Mouse (Mus musculus): ENCODE measurements around the gene Oxct2a.
"Not testable (repeated sequence)": the region's sequence is repeated elsewhere in the genome, so short reads cannot be mapped to it uniquely, and the experiment has no call there.

Oxct2a gene

GRCm38 (mm10) chr4:123311845-123312244 lies 11.6 kb downstream of the Oxct2a start:
- DNase-seq (ENCODE audit: low spot score) = no peak

- DNase-seq (ENCODE audit: low spot score) = no peak
These were observed 15.1 kb downstream of the Oxct2a start for GRCm38 (mm10) chr4:123308292-123308691.

- no peak for DNase-seq (ENCODE audit: low spot score)
These were observed 16.4 kb downstream of the Oxct2a start for GRCm38 (mm10) chr4:123306999-123307398.

GRCm38 (mm10) chr4:123305789-123306188 lies 17.6 kb downstream of the Oxct2a start:
- peak; percentile 83 for DNase-seq (ENCODE audit: low spot score)

- DNase-seq (ENCODE audit: low spot score) = no peak
These were observed 24.3 kb downstream of the Oxct2a start for GRCm38 (mm10) chr4:123298980-123299670.

- DNase-seq (ENCODE audit: low spot score) = no peak
These were observed 25.2 kb downstream of the Oxct2a start for GRCm38 (mm10) chr4:123298226-123298625.

- no peak for DNase-seq (ENCODE audit: low spot score)
These were observed 26.1 kb downstream of the Oxct2a start for GRCm38 (mm10) chr4:123297195-123297960.

GRCm38 (mm10) chr4:123296148-123296534 lies 27.3 kb downstream of the Oxct2a start:
- no peak for DNase-seq (ENCODE audit: low spot score)

GRCm38 (mm10) chr4:123295516-123296147 lies 27.8 kb downstream of the Oxct2a start:
- DNase-seq (ENCODE audit: low spot score) = no peak

- DNase-seq (ENCODE audit: low spot score) = not testable (repeated sequence)
These were observed 28.4 kb downstream of the Oxct2a start for GRCm38 (mm10) chr4:123295026-123295425.

GRCm38 (mm10) chr4:123293661-123294443 lies 29.6 kb downstream of the Oxct2a start:
- no peak for DNase-seq (ENCODE audit: low spot score)

GRCm38 (mm10) chr4:123292989-123293388 lies 30.4 kb downstream of the Oxct2a start:
- no peak for DNase-seq (ENCODE audit: low spot score)

- DNase-seq (ENCODE audit: low spot score) = no peak
These were observed 31.0 kb downstream of the Oxct2a start for GRCm38 (mm10) chr4:123292390-123292789.

GRCm38 (mm10) chr4:123289038-123289437 lies 34.4 kb downstream of the Oxct2a start:
- no peak for DNase-seq (ENCODE audit: low spot score)

- DNase-seq (ENCODE audit: low spot score) = no peak
These were observed 36.6 kb downstream of the Oxct2a start for GRCm38 (mm10) chr4:123286790-123287189.

- DNase-seq (ENCODE audit: low spot score) = no peak
These were observed 38.5 kb downstream of the Oxct2a start for GRCm38 (mm10) chr4:123284731-123285624.

GRCm38 (mm10) chr4:123283675-123284064 lies 39.8 kb downstream of the Oxct2a start:
- peak; percentile 39 for DNase-seq (ENCODE audit: low spot score)

GRCm38 (mm10) chr4:123282915-123283674 lies 40.3 kb downstream of the Oxct2a start:
- not testable (repeated sequence) for DNase-seq (ENCODE audit: low spot score)

- DNase-seq (ENCODE audit: low spot score) = peak; percentile 93
These were observed 40.9 kb downstream of the Oxct2a start for GRCm38 (mm10) chr4:123282500-123282899.

GRCm38 (mm10) chr4:123280117-123280516 lies 43.3 kb downstream of the Oxct2a start:
- DNase-seq (ENCODE audit: low spot score) = no peak
